Mouse (Mus musculus): ENCODE data around the gene Ndel1. TPM values are rescaled to one million over a fixed set of nuclear protein-coding genes. Genes with fewer than 3 reads are reported as not detected.

Ndel1 gene
- polyA plus RNA-seq, 1 experiment from 2014 or later: 70.3 TPM

DNA sequence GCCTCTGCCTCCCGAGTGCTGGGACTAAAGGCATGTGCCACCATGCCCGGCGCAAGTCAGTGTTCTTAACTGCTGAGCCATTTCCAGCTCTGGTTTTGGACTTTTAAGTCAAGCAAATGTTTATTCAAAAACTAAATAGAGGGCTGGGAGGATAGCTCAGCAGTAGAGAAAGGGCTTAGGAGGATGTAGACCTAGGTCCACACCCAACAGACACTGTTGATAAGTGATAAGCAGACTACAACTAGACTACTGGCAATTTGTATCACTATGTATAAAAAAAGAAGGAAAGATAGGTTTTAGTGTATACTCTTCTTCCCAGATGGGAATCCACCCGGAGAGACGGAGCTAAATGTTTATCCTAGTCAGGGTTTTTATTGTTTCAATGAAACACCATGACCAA lies 24.6 kb upstream of the Ndel1 start:
- in situ Hi-C loops (cut with MboI; ENCODE audit: low pct_unique_long_range_greater_than_20kb): no loop called here
- peaks cover 9% of the 10 kb centered on the region for H3K27me3 ChIP-seq
- TF ChIP-seq CTCF (IDR thresholded peaks at IDR 0.05): no peak
- CTCF ChIA-PET: no interaction called here
- POLR2A ChIA-PET: no interaction called here
- ATAC-seq (no peak), DNase-seq (ENCODE audit: low read depth, low spot score) (no peak)

DNA sequence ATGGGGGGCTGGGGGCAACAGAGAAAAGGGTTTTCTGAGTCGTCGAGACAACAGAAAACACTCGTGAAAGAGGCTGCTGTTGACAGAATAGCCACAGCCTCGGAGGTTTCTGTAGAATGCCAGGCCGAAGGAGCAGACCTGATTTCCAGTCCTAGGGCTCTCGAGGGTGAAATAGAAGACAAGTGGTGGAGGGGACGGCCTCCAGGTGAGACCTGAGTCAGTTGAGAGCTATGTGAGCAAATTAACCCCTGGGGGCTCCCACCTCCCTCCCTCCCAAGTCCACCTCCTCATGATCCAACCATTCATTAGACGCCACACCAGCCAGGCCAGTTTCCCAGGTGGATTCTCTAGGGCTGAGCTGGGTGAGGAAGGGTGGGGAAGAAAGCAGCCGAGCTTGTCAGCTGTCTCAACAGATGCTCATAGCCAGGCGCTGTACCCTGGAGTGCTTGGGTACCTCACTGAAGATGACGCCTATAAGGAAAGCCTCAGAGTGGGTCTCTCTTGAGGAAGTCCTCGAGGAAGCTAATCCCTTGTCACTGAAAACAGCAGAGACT lies 22.3 kb upstream of the Ndel1 start:
- in situ Hi-C loops (cut with MboI; ENCODE audit: low pct_unique_long_range_greater_than_20kb): no loop called here
- ATAC-seq: no peak
- DNase-seq (ENCODE audit: low read depth, low spot score): no peak
- CTCF ChIA-PET: interaction anchor here (1.2 kb wide), 1 partner anchor 19 kb away, joined by 3 read pairs; no protein-coding TSS in a partner anchor
- POLR2A ChIA-PET: no interaction called here
- peaks cover 9% of the 10 kb centered on the region for H3K27me3 ChIP-seq
- no peak for TF ChIP-seq CTCF (IDR thresholded peaks at IDR 0.05)

DNA sequence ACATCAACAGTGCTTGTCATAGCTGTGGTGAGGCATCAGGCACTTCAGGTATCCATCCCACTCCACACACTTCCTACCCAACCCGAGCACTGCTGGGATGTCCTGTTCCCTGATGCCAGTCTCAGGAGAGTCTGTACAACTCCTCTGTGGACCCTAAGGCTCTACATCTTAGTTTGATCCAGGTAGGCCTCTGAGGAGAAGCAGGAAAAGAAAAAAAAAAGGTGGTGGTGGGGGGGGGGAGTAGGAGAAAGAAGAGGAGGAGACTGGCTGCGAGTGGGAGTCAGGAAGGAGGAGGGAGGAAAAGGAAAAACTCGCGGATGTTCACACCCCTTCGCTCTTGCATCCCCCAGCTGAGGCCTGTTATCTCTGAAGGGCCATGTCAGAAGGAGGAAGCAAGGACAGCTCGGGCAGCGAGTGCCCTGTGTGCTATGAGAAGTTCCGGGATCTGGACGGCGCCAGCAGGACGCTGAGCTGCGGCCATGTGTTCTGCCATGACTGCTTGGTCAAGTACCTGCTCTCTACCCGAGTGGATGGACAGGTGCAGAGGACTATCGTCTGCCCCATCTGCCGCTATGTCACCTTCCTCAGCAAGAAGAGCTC lies 20.7 kb upstream of the Ndel1 start:
- no peak for ATAC-seq
- DNase-seq (ENCODE audit: low read depth, low spot score): no peak
- CTCF ChIA-PET: interaction anchor here (0.6 to 1.6 kb wide), 3 partner anchors 10 to 138 kb away, joined by 3 to 4 read pairs (median 3); no protein-coding TSS in a partner anchor
- POLR2A ChIA-PET: no interaction called here
- in situ Hi-C loops (cut with MboI; ENCODE audit: low pct_unique_long_range_greater_than_20kb): no loop called here
- no peak for TF ChIP-seq CTCF (IDR thresholded peaks at IDR 0.05)
- H3K27me3 ChIP-seq: peaks cover 13% of the 10 kb centered on the region

DNA sequence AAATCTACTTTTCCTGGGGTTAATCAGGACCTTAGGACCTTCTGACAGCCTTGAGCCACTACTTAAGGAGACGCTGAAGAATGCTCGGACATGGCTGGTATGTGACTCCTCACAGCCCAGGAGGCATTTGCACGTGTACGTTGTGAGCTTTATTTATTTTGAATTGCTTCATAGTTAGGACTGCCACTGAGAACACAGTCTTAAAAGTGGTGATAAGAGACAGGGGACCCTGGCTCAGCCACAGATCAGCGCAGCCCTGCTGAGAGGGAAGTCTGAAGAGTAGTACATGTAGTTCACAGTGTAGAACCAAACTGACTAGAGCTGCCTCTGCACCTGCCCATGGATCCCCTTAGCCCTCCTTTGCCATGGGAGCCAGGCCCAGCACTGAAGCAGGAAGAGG lies 20.2 kb upstream of the Ndel1 start:
- TF ChIP-seq CTCF (IDR thresholded peaks at IDR 0.05): no peak
- POLR2A ChIA-PET: no interaction called here
- CTCF ChIA-PET: interaction anchor here (1.1 to 1.6 kb wide), 3 partner anchors 9 to 137 kb away, joined by 3 to 4 read pairs (median 3); no protein-coding TSS in a partner anchor
- DNase-seq (ENCODE audit: low read depth, low spot score) (no peak), ATAC-seq (no peak)
- in situ Hi-C loops (cut with MboI; ENCODE audit: low pct_unique_long_range_greater_than_20kb): no loop called here
- peaks cover 13% of the 10 kb centered on the region for H3K27me3 ChIP-seq

DNA sequence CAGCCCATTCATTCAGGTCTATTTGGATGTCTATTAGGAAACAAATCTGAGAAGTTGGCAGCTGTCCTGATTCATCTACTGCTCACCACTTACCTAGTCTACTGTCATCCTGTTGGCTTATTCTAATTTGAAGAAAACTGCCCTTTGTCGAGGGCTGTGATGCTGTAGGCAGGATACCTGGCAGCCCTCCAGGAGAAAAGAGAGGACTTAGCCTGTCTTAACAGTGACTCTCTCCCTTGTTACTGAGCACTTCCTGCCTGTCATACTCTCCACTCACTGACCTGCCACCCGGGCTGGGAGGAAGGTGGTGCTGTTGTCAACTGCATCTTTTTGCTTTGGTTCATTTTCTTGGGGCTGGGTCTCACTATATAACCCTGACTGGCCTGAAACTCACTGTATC lies 19.0 kb upstream of the Ndel1 start:
- ATAC-seq (no peak), DNase-seq (ENCODE audit: low read depth, low spot score) (no peak)
- in situ Hi-C loops (cut with MboI; ENCODE audit: low pct_unique_long_range_greater_than_20kb): no loop called here
- TF ChIP-seq CTCF (IDR thresholded peaks at IDR 0.05): no peak
- peaks cover 11% of the 10 kb centered on the region for H3K27me3 ChIP-seq
- ChIA-PET CTCF (interaction anchor here (1.1 to 2.2 kb wide), 3 partner anchors 16 to 19 kb away, joined by 3 to 6 read pairs (median 4); partner anchors contain the start of gene Ndel1), POLR2A (no interaction called here)

DNA sequence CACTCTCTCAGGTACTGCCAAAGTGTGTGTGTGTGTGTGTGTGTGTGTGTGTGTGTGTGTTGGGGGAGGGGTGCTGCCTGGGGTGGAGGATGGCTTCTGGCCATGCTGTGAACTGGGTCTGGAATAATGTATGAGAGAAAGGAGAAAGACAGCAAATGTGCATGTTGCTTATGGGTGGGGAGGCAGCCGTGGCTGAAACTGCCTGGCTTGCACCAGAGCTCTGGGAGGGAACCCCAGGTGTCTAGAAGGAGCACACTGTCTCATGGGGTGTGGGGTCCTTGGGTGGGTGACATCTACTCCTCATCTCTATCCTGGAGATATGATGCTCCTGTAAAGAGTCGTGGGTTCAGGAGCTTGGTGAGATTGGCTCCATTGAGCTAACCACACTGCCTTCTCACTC lies 17.0 kb upstream of the Ndel1 start:
- CTCF ChIA-PET: interaction anchor here (2.1 to 2.2 kb wide), 2 partner anchors 14 to 17 kb away, joined by 4 to 6 read pairs; partner anchors contain the start of gene Ndel1
- no peak for DNase-seq (ENCODE audit: low read depth, low spot score)
- POLR2A ChIA-PET: no interaction called here
- peaks cover 12% of the 10 kb centered on the region for H3K27me3 ChIP-seq
- in situ Hi-C loops (cut with MboI; ENCODE audit: low pct_unique_long_range_greater_than_20kb): no loop called here
- no peak for ATAC-seq
- TF ChIP-seq CTCF (IDR thresholded peaks at IDR 0.05): no peak

DNA sequence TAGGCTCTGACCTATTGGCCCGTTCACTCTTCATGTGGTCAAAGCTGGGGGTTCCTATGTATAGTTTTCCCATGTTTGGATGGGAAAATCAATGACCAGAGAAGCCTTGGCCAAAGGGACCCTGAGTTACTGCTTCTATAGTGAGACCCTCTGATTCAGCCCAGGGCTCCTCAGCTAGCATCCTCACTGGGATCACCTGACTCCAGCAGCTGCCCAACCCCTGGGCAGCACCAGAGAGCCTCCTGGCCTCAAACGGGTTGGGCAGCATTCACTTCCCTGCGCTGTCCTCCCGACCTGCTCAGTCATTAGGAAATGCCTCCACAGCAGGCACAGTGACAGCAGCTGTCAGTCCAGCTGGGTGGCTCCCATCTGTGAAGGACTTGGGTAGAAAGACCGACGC lies 16.6 kb upstream of the Ndel1 start, which contains the start of gene Rnf222:
Gene Rnf222, plus strand, starts transcription at position 301 of the 400 bp plus-strand sequence.
- ChIA-PET CTCF (interaction anchor here (2.0 kb wide), 1 partner anchor 13 kb away, joined by 5 read pairs; no protein-coding TSS in a partner anchor), POLR2A (no interaction called here)
- TF ChIP-seq CTCF (IDR thresholded peaks at IDR 0.05): no peak
- H3K27me3 ChIP-seq: peaks cover 12% of the 10 kb centered on the region
- in situ Hi-C loops (cut with MboI; ENCODE audit: low pct_unique_long_range_greater_than_20kb): no loop called here
- ATAC-seq (no peak), DNase-seq (ENCODE audit: low read depth, low spot score) (no peak)

DNA sequence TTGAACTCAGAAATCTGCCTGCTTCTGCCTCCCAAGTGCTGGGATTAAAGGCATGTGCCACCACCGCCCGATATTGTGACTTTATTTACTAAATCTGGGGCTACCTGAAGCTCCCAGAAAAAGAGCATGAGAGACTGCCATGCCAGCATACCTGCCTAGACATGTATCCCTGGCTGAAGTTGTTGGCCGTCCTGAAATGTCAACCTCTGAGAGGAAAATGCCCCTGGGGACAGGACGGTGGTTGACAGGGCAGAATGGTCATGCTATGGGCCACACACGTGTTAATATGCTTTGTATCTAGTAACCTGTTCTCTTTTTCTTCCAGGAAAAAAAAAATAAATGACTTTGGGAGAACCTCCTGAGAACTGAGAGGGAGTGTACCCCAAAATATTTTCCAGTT lies 14.4 kb upstream of the Ndel1 start:
- DNase-seq (ENCODE audit: low read depth, low spot score): no peak
- ChIA-PET CTCF (interaction anchor here (1.0 to 2.0 kb wide), 2 partner anchors 11 to 61 kb away, joined by 3 to 5 read pairs; no protein-coding TSS in a partner anchor), POLR2A (no interaction called here)
- in situ Hi-C loops (cut with MboI; ENCODE audit: low pct_unique_long_range_greater_than_20kb): no loop called here
- ATAC-seq: no peak
- H3K27me3 ChIP-seq: peaks cover 8% of the 10 kb centered on the region
- TF ChIP-seq CTCF (IDR thresholded peaks at IDR 0.05): no peak

DNA sequence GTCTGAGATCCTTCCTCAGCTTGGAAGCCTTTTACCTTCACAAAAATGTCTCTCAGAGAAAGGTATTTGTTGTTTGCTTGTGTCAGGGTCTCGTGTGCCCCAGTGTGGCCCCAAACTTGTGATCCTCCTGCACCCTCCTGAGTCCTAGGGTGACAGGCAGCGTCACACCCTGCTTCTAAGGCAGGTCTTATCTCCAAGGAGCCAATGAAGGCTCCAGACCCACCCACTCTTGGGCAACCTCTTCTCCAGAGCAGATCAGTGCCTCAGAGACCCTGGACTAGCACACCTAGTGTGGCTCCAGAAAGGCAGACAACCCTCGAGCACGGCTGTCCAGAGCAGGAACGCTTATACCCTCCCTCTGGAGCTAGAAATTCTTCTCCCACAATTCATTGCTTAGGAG lies 12.7 kb upstream of the Ndel1 start:
- ChIA-PET POLR2A (no interaction called here), CTCF (interaction anchor here (1.3 kb wide), 1 partner anchor 9 kb away, joined by 4 read pairs; no protein-coding TSS in a partner anchor)
- no peak for ATAC-seq
- in situ Hi-C loops (cut with MboI; ENCODE audit: low pct_unique_long_range_greater_than_20kb): no loop called here
- no peak for DNase-seq (ENCODE audit: low read depth, low spot score)
- peaks cover 8% of the 10 kb centered on the region for H3K27me3 ChIP-seq
- no peak for TF ChIP-seq CTCF (IDR thresholded peaks at IDR 0.05)

DNA sequence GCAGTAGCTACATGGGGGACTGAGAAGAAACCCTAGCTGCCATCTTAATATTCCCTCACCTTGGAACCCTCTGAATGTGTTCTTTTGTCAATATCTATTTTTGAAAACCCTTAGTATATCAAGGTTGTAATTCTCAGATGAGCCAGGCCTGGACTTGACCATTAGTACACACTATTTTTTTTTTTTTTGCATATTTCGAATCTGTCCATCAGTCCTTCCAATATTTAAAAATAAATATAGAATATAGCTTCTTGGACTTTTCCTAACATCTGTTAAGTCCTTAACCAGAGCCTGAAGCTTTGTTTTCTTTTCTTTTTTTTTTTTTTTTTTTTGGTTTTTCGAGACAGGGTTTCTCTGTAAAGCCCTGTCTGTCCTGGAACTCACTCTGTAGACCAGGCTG lies 12.2 kb upstream of the Ndel1 start:
- no peak for TF ChIP-seq CTCF (IDR thresholded peaks at IDR 0.05)
- ChIA-PET POLR2A (interaction anchor here (0.6 kb wide), 1 partner anchor 383 kb away, joined by 3 read pairs; no protein-coding TSS in a partner anchor), CTCF (interaction anchor here (1.3 to 2.0 kb wide), 2 partner anchors 9 kb away, joined by 4 read pairs; no protein-coding TSS in a partner anchor)
- no peak for DNase-seq (ENCODE audit: low read depth, low spot score)
- ATAC-seq: no peak
- in situ Hi-C loops (cut with MboI; ENCODE audit: low pct_unique_long_range_greater_than_20kb): no loop called here
- peaks cover 8% of the 10 kb centered on the region for H3K27me3 ChIP-seq

DNA sequence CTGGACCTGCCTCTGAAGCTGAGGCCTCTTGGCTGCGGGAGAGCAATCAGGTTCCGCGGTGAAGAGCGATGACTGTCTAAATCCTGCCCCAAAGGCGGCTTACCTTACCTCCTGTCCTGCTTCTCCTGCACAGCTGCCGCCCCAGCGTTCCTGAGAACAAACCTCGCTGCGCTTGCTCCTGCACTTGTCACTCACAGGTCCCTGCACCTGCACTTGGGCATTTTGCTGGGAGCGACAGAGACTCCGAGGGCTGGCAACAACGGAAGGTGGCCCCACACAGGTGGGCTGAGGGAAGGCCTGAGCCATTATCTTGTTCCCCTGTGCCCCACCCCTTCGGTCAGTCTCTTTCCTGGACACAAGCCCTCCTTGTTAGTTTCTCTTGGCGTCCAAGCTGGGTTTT lies 10.4 kb upstream of the Ndel1 start:
- peaks cover 4% of the 10 kb centered on the region for H3K27me3 ChIP-seq
- in situ Hi-C loops (cut with MboI; ENCODE audit: low pct_unique_long_range_greater_than_20kb): no loop called here
- POLR2A ChIA-PET: no interaction called here
- no peak for DNase-seq (ENCODE audit: low read depth, low spot score)
- CTCF ChIA-PET: interaction anchor here (2.0 kb wide), 1 partner anchor 10 kb away, joined by 4 read pairs; no protein-coding TSS in a partner anchor
- TF ChIP-seq CTCF (IDR thresholded peaks at IDR 0.05): no peak
- ATAC-seq: no peak
